Mouse (Mus musculus) bone marrow, adult 2 months (tissue): ENCODE results near the gene Yy1.

Experiments
- CTCF ChIP-seq: fragments of 200-500 bp; IDR thresholded peaks from 2 replicates; pipeline ENCODE4 v1.5.1; 2011; ENCODE audit warnings: low read length, control low read depth; ENCODE audit not compliant: control insufficient read depth, insufficient read depth
- POLR2A ChIP-seq: fragments of 200-500 bp; IDR thresholded peaks from 2 replicates; pipeline ENCODE4 v1.6.1; 2011; ENCODE audit warnings: low read depth, mild to moderate bottlenecking, control low read depth, low read length, borderline replicate concordance; ENCODE audit not compliant: control insufficient read depth

DNA sequence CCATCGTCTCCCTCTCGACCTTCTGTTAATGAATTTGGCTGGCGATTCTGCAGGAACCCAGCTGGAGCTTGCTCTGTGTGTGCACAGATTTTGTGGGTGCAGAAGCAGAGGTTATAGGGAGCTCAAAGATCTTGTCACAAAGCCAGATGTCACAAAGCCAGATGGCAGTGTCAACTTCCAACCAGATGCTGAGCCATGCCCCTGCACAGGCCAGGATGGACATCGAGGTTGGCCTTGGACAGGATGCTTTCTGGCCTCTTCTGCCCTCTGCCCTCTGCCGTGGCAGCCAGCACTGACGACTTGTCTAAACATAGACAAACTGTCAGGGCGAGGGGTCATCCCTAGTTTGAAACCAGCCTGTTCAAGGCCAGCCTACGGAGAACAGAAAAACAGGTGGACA, 57.4 kb downstream of the Yy1 start:
- no peak for TF ChIP-seq POLR2A
- TF ChIP-seq CTCF = no peak
